Mouse (Mus musculus): ENCODE data around the gene Tctex1d4.

Tctex1d4 gene

GRCm38 (mm10) chr4:117120445-117121414 lies 5.9 kb upstream of the Tctex1d4 start:
- DNase-seq: peak; percentile 98 to 99

- no peak for DNase-seq
These were observed 4.4 kb upstream of the Tctex1d4 start for GRCm38 (mm10) chr4:117122209-117122608.

- DNase-seq: no peak
These were observed 2.9 kb upstream of the Tctex1d4 start for GRCm38 (mm10) chr4:117123546-117124217.

GRCm38 (mm10) chr4:117124218-117124517 lies 2.4 kb upstream of the Tctex1d4 start:
- no peak for DNase-seq

- DNase-seq: peak; percentile 71 to 75
These were observed 1.9 kb upstream of the Tctex1d4 start for GRCm38 (mm10) chr4:117124518-117125347.

GRCm38 (mm10) chr4:117125348-117125909 lies 1.2 kb upstream of the Tctex1d4 start, which contains the start of gene Btbd19:
Gene Btbd19, minus strand, starts transcription at chr4:117125725.
- peak; percentile 64 for DNase-seq

- DNase-seq: peak; percentile 91 to 94
These were observed 502 bp upstream of the Tctex1d4 start for GRCm38 (mm10) chr4:117125910-117126674.

- no peak for DNase-seq
These were observed 1.5 kb downstream of the Tctex1d4 start for GRCm38 (mm10) chr4:117127991-117128686.

- no peak for DNase-seq
These were observed 4.2 kb downstream of the Tctex1d4 start for GRCm38 (mm10) chr4:117130790-117131189.

- DNase-seq: no peak
These were observed 4.6 kb downstream of the Tctex1d4 start for GRCm38 (mm10) chr4:117131198-117131597.

GRCm38 (mm10) chr4:117131890-117132793 lies 5.5 kb downstream of the Tctex1d4 start:
- no peak for DNase-seq

- no peak for DNase-seq
These were observed 6.2 kb downstream of the Tctex1d4 start for GRCm38 (mm10) chr4:117132794-117133143.

- DNase-seq: no peak
These were observed 6.8 kb downstream of the Tctex1d4 start for GRCm38 (mm10) chr4:117133366-117133796.

- peak; percentile 98 for DNase-seq
These were observed 7.4 kb downstream of the Tctex1d4 start, which contains the start of gene Plk3 for GRCm38 (mm10) chr4:117133817-117134600. Gene Plk3, minus strand, starts transcription at chr4:117133963.

- DNase-seq: no peak
These were observed 8.0 kb downstream of the Tctex1d4 start for GRCm38 (mm10) chr4:117134601-117134995.

- peak; percentile 82 to 90 for DNase-seq
These were observed 9.4 kb downstream of the Tctex1d4 start for GRCm38 (mm10) chr4:117136034-117136433.

GRCm38 (mm10) chr4:117138295-117139216 lies 12.0 kb downstream of the Tctex1d4 start:
- DNase-seq: no peak

GRCm38 (mm10) chr4:117139217-117139612 lies 12.6 kb downstream of the Tctex1d4 start:
- DNase-seq: peak; percentile 49 to 60
